Mouse (Mus musculus): ENCODE data around the gene Zdhhc16.

DNA sequence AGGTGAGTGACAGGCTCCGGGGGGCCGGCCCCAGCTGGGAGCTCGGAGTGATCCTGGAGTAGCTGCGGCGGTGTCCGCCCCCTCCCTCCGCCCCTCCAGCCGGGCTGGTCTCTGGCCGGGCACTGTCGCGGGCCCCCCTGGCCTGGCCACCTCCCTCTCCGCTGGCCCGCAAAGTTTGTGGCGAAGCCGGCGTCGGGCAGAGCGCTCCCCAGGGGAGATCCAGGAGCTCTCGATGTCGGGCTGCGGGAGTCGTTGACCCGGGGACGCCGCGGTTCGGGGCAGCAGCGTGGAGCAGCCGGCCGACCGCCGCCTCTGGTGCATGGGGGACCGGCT is 48.3 kb downstream of the Zdhhc16 start, which contains the start of gene Ubtd1:
- TF ChIP-seq MAFK (IDR thresholded peaks at IDR 0.05; ENCODE audit: insufficient read depth, low read depth, low read length) (no peak), ZC3H11A (IDR thresholded peaks at IDR 0.05; ENCODE audit: borderline replicate concordance, low read depth, low read length) (no peak)

All from ES-E14 (cell line).